Mouse (Mus musculus) midbrain, embryonic 14.5 days (tissue): ENCODE measurements at regions not wholly inside any gene's neighbourhood (a gene's known extent, or its start where the extent isn't known, plus 50 kb on each side); places are given as distances from the start of the nearest gene placed in this dataset.

ENCODE experiments used
- ATAC-seq: fragments of 200-750 bp; cut with Nextera tagmentation; 2 replicates; pipeline ENCODE4 v1.8.0; 2017; ENCODE audit warnings: moderate number of reproducible peaks, moderate library complexity; ENCODE audit not compliant: low FRiP score, low TSS enrichment
- DNase-seq: peaks from one replicate; pipeline ENCODE4 v3.0.0-alpha.2; 2015
- H3K27ac ChIP-seq: fragments of 300-500 bp; sonication (generic); replicated peaks from 2 replicates; pipeline ENCODE4 v1.5.1; 2014; ENCODE audit warnings: mild to moderate bottlenecking, low read depth, low read length, moderate library complexity
- H3K27me3 ChIP-seq: fragments of 300-500 bp; sonication (generic); 2 replicates; pipeline ENCODE4 v1.6.1; 2014; ENCODE audit warnings: low read length, control low read depth, mixed read lengths; ENCODE audit not compliant: control insufficient read depth, insufficient read depth
- H3K36me3 ChIP-seq: fragments of 300-500 bp; sonication (generic); 2 replicates; pipeline ENCODE4 v1.6.1; 2014; ENCODE audit warnings: low read length, control low read depth; ENCODE audit not compliant: control insufficient read depth, insufficient read depth
- H3K4me1 ChIP-seq: fragments of 300-500 bp; sonication (generic); 2 replicates; pipeline ENCODE4 v1.6.1; 2014; ENCODE audit warnings: mild to moderate bottlenecking, antibody characterized with exemption, low read length, control low read depth; ENCODE audit not compliant: control insufficient read depth, insufficient read depth
- H3K4me2 ChIP-seq: fragments of 300-500 bp; sonication (generic); 2 replicates; pipeline ENCODE4 v1.6.1; 2014; ENCODE audit warnings: mild to moderate bottlenecking, low read length, moderate library complexity
- H3K4me3 ChIP-seq: fragments of 300-500 bp; sonication (generic); replicated peaks from 2 replicates; pipeline ENCODE4 v1.5.1; 2014; ENCODE audit warnings: low read depth, low read length
- H3K9ac ChIP-seq: fragments of 300-500 bp; sonication (generic); replicated peaks from 2 replicates; pipeline ENCODE4 v1.6.1; 2014; ENCODE audit warnings: mild to moderate bottlenecking, low read length, moderate library complexity
- H3K9me3 ChIP-seq: fragments of 300-500 bp; sonication (generic); 2 replicates; pipeline ENCODE4 v1.6.1; 2016; ENCODE audit warnings: low read length, control low read depth, mixed read lengths; ENCODE audit not compliant: control insufficient read depth
- WGBS: fragments of 180-500 bp; shearing (Covaris S2); extraction: QIAGEN DNeasy Blood & Tissue Kit; methylation state at CpG from one replicate; pipeline ENCODE4 v1.1.7; 2014; 5-methylcytosine and 5-hydroxymethylcytosine counted together

DNA sequence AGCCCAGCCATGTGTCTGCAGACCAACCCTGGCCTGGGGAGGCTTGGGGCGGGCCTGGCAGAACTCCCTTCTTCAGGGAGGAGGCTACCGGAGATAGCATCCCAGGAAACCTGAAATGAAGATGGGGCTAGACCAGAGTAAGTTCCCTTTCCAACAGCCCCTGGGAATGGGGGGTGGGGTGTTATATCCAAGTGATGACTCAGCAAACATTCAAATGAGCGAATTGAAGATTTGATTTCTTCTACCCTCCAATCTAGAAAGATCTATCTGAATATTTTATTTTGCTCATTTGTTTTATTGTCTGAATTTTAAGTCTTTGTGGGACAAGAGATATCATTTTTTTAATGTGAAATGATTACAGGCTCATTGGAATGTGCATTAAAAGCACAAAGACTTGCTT is 185.0 kb downstream of the Gm826 start:
- H3K4me3 ChIP-seq, result no peak overlapping the region
- no peaks in the 10 kb centered on the region for H3K36me3 ChIP-seq
- H3K4me1 ChIP-seq, result no peaks in the 10 kb centered on the region
- H3K4me2 ChIP-seq, result no peak overlapping the region
- H3K27ac ChIP-seq, result no peak overlapping the region
- WGBS, result 92% methylated on average over 3 of the region's 3 CpGs
- no peaks in the 10 kb centered on the region for H3K9me3 ChIP-seq
- ATAC-seq, result no peak
- H3K9ac ChIP-seq, result no peak overlapping the region
- no peak for DNase-seq
- no peaks in the 10 kb centered on the region for H3K27me3 ChIP-seq

DNA sequence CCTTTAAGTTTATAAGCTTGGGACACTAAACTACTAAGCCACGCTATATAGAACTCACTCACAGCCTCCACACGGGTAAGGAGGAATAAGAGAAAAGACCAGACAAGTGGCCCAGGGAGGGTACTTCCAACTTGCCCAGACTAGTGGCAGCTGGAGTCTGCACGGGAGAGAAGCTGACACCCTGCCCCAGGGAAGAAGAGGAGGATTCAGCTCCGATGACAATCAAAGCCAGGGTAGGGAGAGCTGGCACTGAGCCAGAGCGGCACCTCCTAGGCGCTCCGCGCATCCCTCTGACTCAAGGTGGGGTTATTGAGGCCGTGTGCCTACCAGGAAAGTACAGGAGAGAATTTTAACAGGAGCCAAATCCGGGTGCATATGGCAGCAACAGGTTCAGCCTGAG is 185.4 kb downstream of the Gm826 start:
- Histone ChIP-seq H3K4me2 (no peak overlapping the region), H3K4me1 (no peaks in the 10 kb centered on the region), H3K27ac (no peak overlapping the region), H3K36me3 (no peaks in the 10 kb centered on the region), H3K4me3 (no peak overlapping the region), H3K27me3 (no peaks in the 10 kb centered on the region), H3K9me3 (no peaks in the 10 kb centered on the region), H3K9ac (no peak overlapping the region)
- 73% methylated on average over 10 of the region's 10 CpGs for WGBS
- ATAC-seq (no peak), DNase-seq (no peak)

GRCm38 (mm10) chr2:160148031-160148430 is 185.9 kb downstream of the Gm826 start:
- H3K4me2 ChIP-seq, result no peak overlapping the region
- H3K9me3 ChIP-seq, result no peaks in the 10 kb centered on the region
- H3K4me1 ChIP-seq, result no peaks in the 10 kb centered on the region
- no peak overlapping the region for H3K27ac ChIP-seq
- DNase-seq (no peak), ATAC-seq (no peak)
- no peaks in the 10 kb centered on the region for H3K36me3 ChIP-seq
- no peaks in the 10 kb centered on the region for H3K27me3 ChIP-seq
- no peak overlapping the region for H3K9ac ChIP-seq
- WGBS, result 82% methylated on average over 2 of the region's 2 CpGs
- no peak overlapping the region for H3K4me3 ChIP-seq

- H3K27me3 ChIP-seq, result no peaks in the 10 kb centered on the region
- no peak overlapping the region for H3K4me2 ChIP-seq
- H3K9ac ChIP-seq, result no peak overlapping the region
- H3K9me3 ChIP-seq, result no peaks in the 10 kb centered on the region
- no peaks in the 10 kb centered on the region for H3K36me3 ChIP-seq
- H3K4me3 ChIP-seq, result no peak overlapping the region
- ATAC-seq (no peak), DNase-seq (no peak)
- no peaks in the 10 kb centered on the region for H3K4me1 ChIP-seq
- WGBS, result 74% methylated on average over 4 of the region's 4 CpGs
- no peak overlapping the region for H3K27ac ChIP-seq
Observed at GRCm38 (mm10) chr2:160140166-160140740, 193.7 kb downstream of the Gm826 start.

- Histone ChIP-seq H3K4me3 (no peak overlapping the region), H3K9ac (no peak overlapping the region), H3K4me2 (no peak overlapping the region), H3K27ac (no peak overlapping the region), H3K4me1 (no peaks in the 10 kb centered on the region), H3K9me3 (no peaks in the 10 kb centered on the region), H3K36me3 (no peaks in the 10 kb centered on the region), H3K27me3 (no peaks in the 10 kb centered on the region)
- ATAC-seq (no peak), DNase-seq (no peak)
- WGBS, result 87% methylated on average over 2 of the region's 2 CpGs
Observed at GRCm38 (mm10) chr2:160138091-160138490, 195.9 kb downstream of the Gm826 start.

DNA sequence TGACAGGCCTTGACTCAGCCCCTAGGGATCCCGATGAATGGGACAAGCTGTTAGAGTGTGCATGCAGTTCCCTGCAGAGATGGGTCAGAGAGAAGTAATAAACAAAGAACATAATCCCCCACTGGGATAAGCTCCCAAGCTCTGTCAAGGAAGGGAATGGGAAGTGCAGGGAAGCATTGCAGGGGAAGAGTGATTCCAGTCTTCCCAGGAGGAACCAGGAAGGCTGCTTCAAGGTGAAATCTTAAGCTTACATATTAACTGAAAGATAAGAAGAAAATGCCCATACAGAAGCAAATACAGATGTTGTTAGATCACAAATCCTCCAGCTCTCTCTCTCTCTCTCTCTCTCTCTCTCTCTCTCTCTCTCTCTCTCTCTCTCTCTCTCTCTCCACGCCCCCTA is 202.2 kb downstream of the Gm826 start:
- Histone ChIP-seq H3K9me3 (no peaks in the 10 kb centered on the region), H3K9ac (no peak overlapping the region), H3K4me1 (no peaks in the 10 kb centered on the region), H3K27me3 (no peaks in the 10 kb centered on the region), H3K4me3 (no peak overlapping the region), H3K36me3 (no peaks in the 10 kb centered on the region), H3K4me2 (no peak overlapping the region), H3K27ac (no peak overlapping the region)
- no peak for ATAC-seq
- 30% methylated on average over 2 of the region's 2 CpGs for WGBS
- peak; percentile 29 for DNase-seq

DNA sequence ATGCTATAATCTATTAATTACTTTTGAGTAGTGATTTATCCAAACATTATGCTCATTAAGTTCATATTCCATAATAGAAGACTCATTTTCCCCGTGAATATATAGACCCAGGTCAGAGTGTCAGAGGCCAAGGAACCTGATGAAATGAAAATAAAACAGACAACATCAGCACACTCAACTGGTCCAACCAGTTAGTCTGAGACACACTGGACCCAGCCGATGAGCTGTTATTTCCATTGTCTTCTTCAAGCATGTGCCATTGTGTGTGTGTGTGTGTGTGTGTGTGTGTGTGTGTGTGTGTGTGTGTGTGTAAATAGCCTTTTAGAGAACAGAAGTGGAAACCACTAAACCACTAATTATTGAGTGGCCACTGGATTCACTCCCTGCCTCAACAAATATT is 202.6 kb downstream of the Gm826 start:
- no peak overlapping the region for H3K9ac ChIP-seq
- H3K27me3 ChIP-seq, result no peaks in the 10 kb centered on the region
- WGBS, result 59% methylated on average over 2 of the region's 2 CpGs
- no peaks in the 10 kb centered on the region for H3K36me3 ChIP-seq
- H3K9me3 ChIP-seq, result no peaks in the 10 kb centered on the region
- DNase-seq, result no peak
- no peak overlapping the region for H3K4me3 ChIP-seq
- ATAC-seq, result no peak
- H3K4me1 ChIP-seq, result no peaks in the 10 kb centered on the region
- H3K27ac ChIP-seq, result no peak overlapping the region
- no peak overlapping the region for H3K4me2 ChIP-seq

DNA sequence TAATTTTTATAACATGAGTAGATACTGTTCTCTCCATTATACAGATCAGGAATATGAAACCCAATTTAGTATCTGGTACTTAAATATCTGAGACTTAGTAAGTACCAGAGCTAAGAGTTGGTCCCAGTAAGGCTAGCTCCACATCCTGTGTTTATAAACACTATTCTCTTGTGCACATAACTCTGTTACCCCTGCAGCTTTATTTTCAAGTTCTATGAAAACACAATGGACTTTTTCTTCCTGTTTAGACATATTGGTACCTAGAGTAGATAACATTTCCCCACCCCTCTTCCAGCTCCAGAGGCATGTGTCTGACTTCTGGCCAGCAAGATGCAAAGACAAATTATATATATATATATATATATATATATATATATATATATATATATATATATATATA is 216.8 kb downstream of the Gm826 start:
- no peak overlapping the region for H3K9ac ChIP-seq
- ATAC-seq (no peak), DNase-seq (no peak)
- no peak overlapping the region for H3K4me3 ChIP-seq
- H3K4me2 ChIP-seq, result no peak overlapping the region
- H3K27ac ChIP-seq, result no peak overlapping the region
- H3K27me3 ChIP-seq, result no peaks in the 10 kb centered on the region
- no peaks in the 10 kb centered on the region for H3K9me3 ChIP-seq
- no peaks in the 10 kb centered on the region for H3K36me3 ChIP-seq
- H3K4me1 ChIP-seq, result no peaks in the 10 kb centered on the region

DNA sequence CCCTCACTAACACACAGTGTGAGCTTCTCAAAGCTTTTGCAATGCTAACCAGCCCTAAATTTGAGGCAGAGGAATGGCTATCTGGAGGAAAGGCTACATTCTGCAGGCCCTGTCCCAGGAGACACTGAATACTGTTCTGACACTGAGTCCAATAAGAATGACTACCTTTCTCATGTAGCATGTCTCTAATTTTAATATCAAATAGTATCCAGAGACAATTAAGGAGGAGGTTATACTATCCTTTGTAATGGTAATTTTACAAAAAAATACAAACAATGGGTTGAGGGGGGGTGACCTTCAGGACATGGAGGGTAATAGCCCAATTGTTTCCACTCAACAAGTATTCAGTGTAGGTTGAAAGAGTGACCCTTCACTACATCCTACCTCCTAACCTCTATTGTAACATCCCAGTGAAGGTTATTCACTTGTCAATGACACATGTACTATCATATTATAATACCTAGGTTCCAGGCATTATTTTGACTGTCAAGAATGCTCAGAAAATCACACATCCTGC is 222.7 kb downstream of the Gm826 start:
- H3K27ac ChIP-seq, result no peak overlapping the region
- no peak for DNase-seq
- no peaks in the 10 kb centered on the region for H3K27me3 ChIP-seq
- no peaks in the 10 kb centered on the region for H3K9me3 ChIP-seq
- ATAC-seq, result no peak
- no peaks in the 10 kb centered on the region for H3K36me3 ChIP-seq
- H3K4me2 ChIP-seq, result no peak overlapping the region
- H3K9ac ChIP-seq, result no peak overlapping the region
- H3K4me3 ChIP-seq, result no peak overlapping the region
- H3K4me1 ChIP-seq, result no peaks in the 10 kb centered on the region
